Mouse (Mus musculus): ENCODE results near the gene Ubtd2.

GRCm38 (mm10) chr11:32538435-32538834, 83.3 kb downstream of the Ubtd2 start:
- no peak for TF ChIP-seq TAL1 (IDR thresholded peaks at IDR 0.05; ENCODE audit: low read length)
- no peak for TF ChIP-seq GATA1 (IDR thresholded peaks at IDR 0.05; ENCODE audit: low read length)
